Mouse (Mus musculus): Measurements from ENCODE around the gene Cox19.

The Cox19 gene

DNA sequence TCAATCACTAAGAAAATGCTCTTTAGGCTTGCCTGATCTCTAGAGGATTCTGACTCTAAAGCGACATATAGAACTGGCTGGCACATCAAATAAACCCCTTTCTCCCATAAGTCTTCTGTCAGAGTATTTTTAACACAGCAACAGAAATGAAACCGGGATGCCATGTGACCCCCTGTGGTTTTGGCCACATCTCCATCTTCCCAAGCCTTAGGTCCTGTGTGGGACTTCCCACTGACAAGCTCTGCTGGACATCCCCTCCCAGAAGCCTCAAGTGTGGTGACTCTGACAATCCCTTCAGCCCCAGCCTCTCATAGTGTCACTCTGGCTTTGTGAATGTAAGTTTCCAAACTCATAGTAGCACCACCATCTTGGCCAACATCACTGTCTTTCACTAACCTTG is 57.1 kb downstream of the Cox19 start:
- DNase-seq (ENCODE audit: low read depth, low spot score) = no peak

DNA sequence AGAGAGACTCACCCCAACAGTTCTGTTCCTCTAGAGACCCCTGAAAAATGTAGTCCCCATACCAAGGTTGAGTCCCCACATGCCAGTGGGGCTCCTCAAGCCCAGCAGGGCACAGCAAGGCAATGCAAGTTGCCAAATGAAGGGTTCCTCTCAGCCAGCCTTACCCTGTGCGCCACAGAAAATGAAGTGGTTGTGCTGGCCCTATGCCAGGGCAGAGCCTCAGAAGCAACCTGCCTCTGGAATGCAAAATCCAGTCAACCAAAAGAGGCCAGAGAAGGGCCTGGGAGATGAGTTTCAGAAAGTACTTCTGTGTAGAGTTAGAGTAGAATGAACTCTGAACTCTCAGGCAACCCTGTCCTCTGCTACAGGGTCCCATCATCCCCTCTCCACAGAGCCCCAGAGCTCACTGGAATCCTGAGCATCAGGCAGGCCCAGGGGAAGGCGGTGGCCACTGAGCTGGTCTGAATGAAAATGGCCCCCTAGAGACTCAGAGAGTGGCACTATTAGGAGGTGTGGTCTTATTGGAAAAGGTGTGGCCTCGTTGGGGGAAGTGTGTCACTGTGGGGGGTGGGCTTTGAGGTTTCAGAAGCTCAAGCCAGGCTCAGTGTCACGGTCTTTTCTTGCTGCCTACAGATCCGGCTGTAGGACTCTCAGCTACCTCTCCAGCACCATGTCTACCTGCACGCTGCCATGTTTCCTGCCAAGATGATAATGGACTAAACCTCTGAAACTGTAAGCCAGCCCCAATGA is 59.2 kb downstream of the Cox19 start:
- DNase-seq (ENCODE audit: low read depth, low spot score) = no peak

DNA sequence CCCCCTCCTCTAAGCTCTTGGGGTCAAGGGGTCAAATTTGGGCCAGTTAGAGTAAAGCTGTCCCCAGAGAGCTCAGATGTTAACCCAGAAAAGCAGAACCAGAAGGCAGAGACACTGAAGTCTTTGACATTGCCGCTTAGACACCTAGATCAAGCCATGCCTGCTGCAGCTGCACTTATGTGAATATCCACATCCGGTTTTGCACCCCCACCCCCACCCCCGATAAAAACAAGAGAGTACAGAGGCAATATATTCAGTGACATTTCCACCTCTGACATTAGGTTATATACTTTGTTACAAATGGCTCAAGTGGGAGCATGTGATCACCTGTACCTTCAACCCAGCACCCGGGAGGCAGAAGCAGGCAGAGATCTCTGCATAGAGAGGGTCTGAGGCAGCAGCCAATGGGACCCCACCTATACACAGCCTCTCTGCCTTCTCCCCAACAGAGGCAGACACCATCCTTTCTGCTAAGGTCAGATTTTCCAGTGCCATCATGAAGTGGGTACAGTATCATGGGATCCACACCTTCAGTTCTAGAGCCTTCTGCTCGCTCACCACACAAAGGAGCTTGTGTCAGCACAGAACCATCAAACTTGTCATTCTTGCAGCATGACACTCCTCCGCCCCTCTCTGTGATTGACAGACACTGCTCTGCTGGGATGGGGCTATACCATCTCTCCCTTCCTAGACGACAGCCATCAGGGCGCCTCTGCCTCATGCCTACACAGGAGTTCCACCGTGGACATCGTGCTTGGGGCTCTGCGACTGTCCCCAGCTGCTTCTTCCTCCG is 60.6 kb downstream of the Cox19 start:
- no peak for DNase-seq (ENCODE audit: low read depth, low spot score)

DNA sequence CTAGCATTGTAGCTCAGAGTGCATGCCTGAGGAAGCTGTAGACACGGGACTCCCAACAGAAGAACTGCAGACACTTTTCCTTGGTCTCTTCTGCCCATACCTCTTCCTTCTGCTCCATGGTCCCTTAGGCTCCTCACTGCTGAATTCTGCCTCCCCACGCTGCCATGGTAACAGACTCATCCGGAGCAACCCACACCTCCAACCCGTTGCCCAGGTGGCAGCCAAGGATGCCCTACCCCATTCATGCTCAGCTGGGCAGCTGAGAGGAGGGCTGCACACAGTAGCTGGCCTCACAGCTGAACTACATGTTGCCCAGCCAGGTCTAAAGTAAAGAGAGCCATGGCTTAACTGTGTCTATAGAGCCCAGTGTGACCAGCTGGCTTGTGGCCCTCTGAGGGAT is 62.6 kb downstream of the Cox19 start:
- no peak for DNase-seq (ENCODE audit: low read depth, low spot score)

DNA sequence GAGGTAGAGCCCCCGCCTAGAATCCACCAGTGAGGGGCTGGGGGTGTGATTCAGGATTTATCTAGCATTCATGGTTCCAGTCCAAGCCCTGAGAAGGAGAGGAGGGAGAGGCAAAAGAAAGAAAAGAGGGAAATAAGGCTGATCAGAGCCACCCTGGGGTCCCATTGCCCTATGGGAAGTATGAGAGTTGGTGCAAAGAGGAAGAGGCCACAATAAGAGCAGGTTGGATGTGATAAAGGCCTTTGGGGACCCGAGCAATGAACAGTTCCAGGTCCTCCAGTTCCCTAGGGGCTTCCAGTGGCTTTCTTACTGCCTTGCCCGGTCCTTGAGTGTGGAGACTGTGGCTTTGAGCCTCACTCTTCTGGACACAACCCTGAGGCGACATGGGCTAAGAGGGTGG is 63.4 kb downstream of the Cox19 start:
- DNase-seq (ENCODE audit: low read depth, low spot score) = no peak

DNA sequence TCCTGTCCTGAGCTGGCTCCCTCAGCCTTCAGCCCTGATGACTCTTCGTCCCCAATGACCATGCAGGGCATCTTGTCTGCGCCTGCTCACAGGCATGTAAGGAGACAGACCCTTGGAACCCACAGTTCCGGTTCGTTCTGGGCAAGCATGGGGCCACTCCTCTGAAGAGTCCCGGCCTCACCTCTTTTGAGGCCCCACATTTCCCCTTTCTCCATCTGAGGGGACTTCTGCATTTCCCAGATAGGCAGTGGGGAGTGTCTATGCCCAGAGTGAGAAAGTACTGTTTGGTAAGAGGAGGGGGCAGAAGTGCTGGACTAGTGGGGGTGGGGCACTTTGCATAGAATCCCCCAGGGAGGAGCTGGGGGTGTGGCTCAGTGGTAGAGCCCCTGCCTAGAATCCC is 64.1 kb downstream of the Cox19 start:
- no peak for DNase-seq (ENCODE audit: low read depth, low spot score)

Data from brain, embryonic 18.5 days (tissue).